Mouse (Mus musculus): ENCODE results near the gene Ccdc120.

Ccdc120 gene

GRCm38 (mm10) chrX:7696520-7696919 lies 54.2 kb downstream of the Ccdc120 start:
- no peak for DNase-seq (ENCODE audit: low spot score in 2 of 2)

GRCm38 (mm10) chrX:7692862-7693261 lies 57.8 kb downstream of the Ccdc120 start:
- no peak for DNase-seq (ENCODE audit: low spot score in 2 of 2)

- DNase-seq (ENCODE audit: low spot score in 2 of 2): no peak
Measured at GRCm38 (mm10) chrX:7690486-7690885, 60.2 kb downstream of the Ccdc120 start.

GRCm38 (mm10) chrX:7688321-7688720 lies 62.4 kb downstream of the Ccdc120 start:
- DNase-seq (ENCODE audit: low spot score in 2 of 2): no peak

Data from cerebellum, postnatal 4 days (tissue).